Mouse (Mus musculus): ENCODE results near the gene Cfd.

- TF ChIP-seq EP300 (IDR thresholded peaks at IDR 0.05; ENCODE audit: low read length) (no peak), MYC (IDR thresholded peaks at IDR 0.05; ENCODE audit: low read depth, low read length) (no peak), CTCF (conservative IDR thresholded peaks at IDR 0.05 in 1 of 2, IDR thresholded peaks at IDR 0.05 in 1 of 2; ENCODE audit: low read depth in 2 of 2, low read length in 2 of 2) (no peak), POLR2A (IDR thresholded peaks at IDR 0.05; ENCODE audit: low read depth, low read length) (no peak), ZC3H11A (IDR thresholded peaks at IDR 0.05; ENCODE audit: low read depth, low read length) (no peak), USF1 (IDR thresholded peaks at IDR 0.05; ENCODE audit: low read depth, low read length) (no peak)
These were observed 27.7 kb upstream of the Cfd start for GRCm38 (mm10) chr10:79862925-79863324.
